Mouse (Mus musculus) heart, embryonic 11.5 days (tissue): ENCODE measurements at regions not wholly inside any gene's neighbourhood (a gene's known extent, or its start where the extent isn't known, plus 50 kb on each side); places are given as distances from the start of the nearest gene placed in this dataset.

Experiments
- ATAC-seq: fragments of 200-750 bp; cut with Nextera tagmentation; replicated peaks from 2 replicates; pipeline ENCODE4 v1.8.0; 2017; ENCODE audit warnings: moderate library complexity; ENCODE audit not compliant: insufficient number of reproducible peaks, low FRiP score, low TSS enrichment
- H3K27ac ChIP-seq: fragments of 300-500 bp; sonication (generic); 2 replicates; pipeline ENCODE4 v1.5.1; 2014; ENCODE audit warnings: mild to moderate bottlenecking, low read depth, low read length
- H3K27me3 ChIP-seq: fragments of 300-500 bp; sonication (generic); 2 replicates; pipeline ENCODE4 v1.6.1; 2014; ENCODE audit warnings: mild to moderate bottlenecking, low read length, mixed read lengths; ENCODE audit not compliant: control insufficient read depth, insufficient read depth
- H3K36me3 ChIP-seq: fragments of 300-500 bp; sonication (generic); 2 replicates; pipeline ENCODE4 v1.6.1; 2014; ENCODE audit warnings: mild to moderate bottlenecking, low read length, moderate library complexity, mixed read lengths; ENCODE audit not compliant: control insufficient read depth, insufficient read depth
- H3K4me1 ChIP-seq: fragments of 300-500 bp; sonication (generic); 2 replicates; pipeline ENCODE4 v1.6.1; 2014; ENCODE audit warnings: low read length; ENCODE audit not compliant: control insufficient read depth, insufficient read depth
- H3K4me2 ChIP-seq: fragments of 300-500 bp; sonication (generic); 2 replicates; pipeline ENCODE4 v1.6.1; 2014; ENCODE audit warnings: mild to moderate bottlenecking, moderate library complexity
- H3K4me3 ChIP-seq: fragments of 300-500 bp; sonication (generic); 2 replicates; pipeline ENCODE4 v1.5.1; 2014; ENCODE audit warnings: low read depth, low read length
- H3K9ac ChIP-seq: fragments of 300-500 bp; sonication (generic); 2 replicates; pipeline ENCODE4 v1.6.1; 2014; ENCODE audit warnings: mild to moderate bottlenecking, low read depth, low read length, moderate library complexity
- H3K9me3 ChIP-seq: fragments of 300-500 bp; sonication (generic); replicated peaks from 2 replicates; pipeline ENCODE4 v1.6.1; 2016; ENCODE audit warnings: low read length; ENCODE audit not compliant: control insufficient read depth
- whole genome bisulfite sequencing: fragments of 180-500 bp; shearing (Covaris S2); extraction: QIAGEN DNeasy Blood & Tissue Kit; methylation state at CpG from one replicate; pipeline ENCODE4 v1.1.7; 2014; ENCODE audit not compliant: insufficient replicate concordance; 5-methylcytosine and 5-hydroxymethylcytosine counted together

DNA sequence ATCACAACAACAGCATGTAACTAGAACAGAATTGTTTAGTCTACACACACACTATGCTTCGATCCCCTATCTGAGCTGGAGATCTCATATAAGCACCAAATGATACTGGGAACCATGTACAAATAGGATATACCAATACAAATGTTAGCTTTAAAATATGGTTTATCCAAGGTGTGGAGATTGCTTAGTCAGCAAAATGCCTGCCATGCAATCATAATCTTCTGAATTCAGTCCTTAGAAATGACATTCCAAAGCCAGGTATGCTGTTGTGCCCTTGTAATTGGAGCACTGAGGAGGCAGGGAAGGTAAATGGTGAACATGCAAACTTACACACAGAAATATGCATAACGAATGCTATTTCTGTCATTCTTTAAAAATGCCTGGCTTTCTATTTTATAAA, 54.0 kb upstream of the Thsd7b start:
- 81% methylated on average over 2 of the region's 2 CpGs for WGBS
- H3K27ac ChIP-seq = no peak overlapping the region
- H3K9me3 ChIP-seq = no peaks in the 10 kb centered on the region
- no peak overlapping the region for H3K4me3 ChIP-seq
- ATAC-seq = no peak
- no peaks in the 10 kb centered on the region for H3K4me1 ChIP-seq
- no peak overlapping the region for H3K4me2 ChIP-seq
- H3K36me3 ChIP-seq = no peaks in the 10 kb centered on the region
- H3K27me3 ChIP-seq = no peaks in the 10 kb centered on the region
- no peak overlapping the region for H3K9ac ChIP-seq

GRCm38 (mm10) chr1:129208806-129209205, 64.3 kb upstream of the Thsd7b start:
- H3K9ac ChIP-seq = no peak overlapping the region
- no peak overlapping the region for H3K4me2 ChIP-seq
- H3K4me3 ChIP-seq = no peak overlapping the region
- 89% methylated on average over 1 of the region's 1 CpGs for WGBS
- H3K4me1 ChIP-seq = no peaks in the 10 kb centered on the region
- no peaks in the 10 kb centered on the region for H3K27me3 ChIP-seq
- ATAC-seq = no peak
- H3K36me3 ChIP-seq = no peaks in the 10 kb centered on the region
- no peak overlapping the region for H3K27ac ChIP-seq
- H3K9me3 ChIP-seq = no peaks in the 10 kb centered on the region

- Histone ChIP-seq H3K4me1 (no peaks in the 10 kb centered on the region), H3K27ac (no peak overlapping the region), H3K4me2 (no peak overlapping the region), H3K27me3 (no peaks in the 10 kb centered on the region), H3K9ac (no peak overlapping the region), H3K4me3 (no peak overlapping the region), H3K9me3 (no peaks in the 10 kb centered on the region), H3K36me3 (no peaks in the 10 kb centered on the region)
- 63% methylated on average over 2 of the region's 2 CpGs for WGBS
- no peak for ATAC-seq
Measured at GRCm38 (mm10) chr1:129208406-129208805, 64.7 kb upstream of the Thsd7b start.

GRCm38 (mm10) chr1:129207674-129208073, 65.4 kb upstream of the Thsd7b start:
- Histone ChIP-seq H3K4me2 (no peak overlapping the region), H3K27me3 (no peaks in the 10 kb centered on the region), H3K4me1 (no peaks in the 10 kb centered on the region), H3K9me3 (no peaks in the 10 kb centered on the region), H3K36me3 (no peaks in the 10 kb centered on the region), H3K9ac (no peak overlapping the region), H3K27ac (no peak overlapping the region), H3K4me3 (no peak overlapping the region)
- no peak for ATAC-seq
- 77% methylated on average over 5 of the region's 5 CpGs for WGBS

GRCm38 (mm10) chr1:129180174-129180759, 92.8 kb upstream of the Thsd7b start:
- no peak overlapping the region for H3K4me3 ChIP-seq
- H3K27me3 ChIP-seq = no peaks in the 10 kb centered on the region
- no peaks in the 10 kb centered on the region for H3K9me3 ChIP-seq
- H3K27ac ChIP-seq = no peak overlapping the region
- H3K36me3 ChIP-seq = no peaks in the 10 kb centered on the region
- no peaks in the 10 kb centered on the region for H3K4me1 ChIP-seq
- 82% methylated on average over 3 of the region's 3 CpGs for WGBS
- ATAC-seq = no peak
- H3K4me2 ChIP-seq = no peak overlapping the region
- no peak overlapping the region for H3K9ac ChIP-seq

GRCm38 (mm10) chr1:129169936-129170335, 103.2 kb upstream of the Thsd7b start:
- Histone ChIP-seq H3K9me3 (no peaks in the 10 kb centered on the region), H3K27me3 (no peaks in the 10 kb centered on the region), H3K9ac (no peak overlapping the region), H3K4me1 (no peaks in the 10 kb centered on the region), H3K4me2 (no peak overlapping the region), H3K4me3 (no peak overlapping the region), H3K36me3 (no peaks in the 10 kb centered on the region), H3K27ac (no peak overlapping the region)
- ATAC-seq = no peak
- 76% methylated on average over 8 of the region's 8 CpGs for WGBS

- H3K4me3 ChIP-seq = no peak overlapping the region
- no peak overlapping the region for H3K4me2 ChIP-seq
- H3K36me3 ChIP-seq = no peaks in the 10 kb centered on the region
- no peak overlapping the region for H3K9ac ChIP-seq
- no peaks in the 10 kb centered on the region for H3K4me1 ChIP-seq
- H3K9me3 ChIP-seq = no peaks in the 10 kb centered on the region
- WGBS = 71% methylated on average over 1 of the region's 1 CpGs
- no peak overlapping the region for H3K27ac ChIP-seq
- H3K27me3 ChIP-seq = no peaks in the 10 kb centered on the region
- ATAC-seq = no peak
Measured at GRCm38 (mm10) chr1:129150643-129151042, 122.5 kb upstream of the Thsd7b start.

GRCm38 (mm10) chr1:129148733-129149388, 124.2 kb upstream of the Thsd7b start:
- no peaks in the 10 kb centered on the region for H3K4me1 ChIP-seq
- no peak overlapping the region for H3K4me3 ChIP-seq
- no peak overlapping the region for H3K9ac ChIP-seq
- no peaks in the 10 kb centered on the region for H3K9me3 ChIP-seq
- WGBS = 72% methylated on average over 7 of the region's 7 CpGs
- no peak for ATAC-seq
- H3K4me2 ChIP-seq = no peak overlapping the region
- no peaks in the 10 kb centered on the region for H3K36me3 ChIP-seq
- no peaks in the 10 kb centered on the region for H3K27me3 ChIP-seq
- H3K27ac ChIP-seq = no peak overlapping the region
